Mouse (Mus musculus): ENCODE measurements around the gene Bdh1.

- TF ChIP-seq CTCF (IDR thresholded peaks at IDR 0.05; ENCODE audit: borderline replicate concordance, insufficient read depth, low read depth, low read length), result no peak
- no peak for TF ChIP-seq POLR2A (IDR thresholded peaks at IDR 0.05; ENCODE audit: borderline replicate concordance, insufficient read depth, low read length)
These were observed 22.8 kb upstream of the Bdh1 start for GRCm38 (mm10) chr16:31399231-31399630.

Measured in cerebellum, adult 2 months (tissue).